Mouse (Mus musculus): ENCODE results near the gene Vgf. TPM values are rescaled to one million over a fixed set of nuclear protein-coding genes. Genes with fewer than 3 reads are reported as not detected.

The Vgf gene
- polyA plus RNA-seq, 1 experiment from 2014 or later, result not detected

MicroRNAs within 50 kb of the gene (microRNA counts, 519-probe panel; counts per million panel counts)
- microRNA mmu-miR-702, result not detected

Small RNA genes lying within 50 kb of the gene (microRNA-seq; reads per million reads assigned to microRNA genes)
- gene Mir702, result 17.3 reads per million, percentile 33 among the genes with 10 or more reads in this experiment

Other genes with a start within 250 kb of the Vgf start
- 0.85 and 0.93 TPM in 2 replicates for gene Col26a1, start 143.2 kb upstream of the Vgf start, polyA plus RNA-seq (2015; fragmentation: Nextera tagmentation; extraction: Ambion mirVana)
- 7.5 and 9.0 TPM in 2 replicates for gene Ift22, start 118.2 kb upstream of the Vgf start, polyA plus RNA-seq (2015; fragmentation: Nextera tagmentation; extraction: Ambion mirVana)
- gene Fis1, start 73.1 kb upstream of the Vgf start, polyA plus RNA-seq (2015; fragmentation: Nextera tagmentation; extraction: Ambion mirVana), result 190 and 201 TPM in 2 replicates
- gene Cldn15, start 59.8 kb upstream of the Vgf start, polyA plus RNA-seq (2015; fragmentation: Nextera tagmentation; extraction: Ambion mirVana), result 5.9 and 8.1 TPM in 2 replicates
- 15.3 and 19.0 TPM in 2 replicates for gene Plod3, start 39.4 kb upstream of the Vgf start, polyA plus RNA-seq (2015; fragmentation: Nextera tagmentation; extraction: Ambion mirVana)
- gene Znhit1, start 38.4 kb upstream of the Vgf start, polyA plus RNA-seq (2015; fragmentation: Nextera tagmentation; extraction: Ambion mirVana), result 50.6 and 53.4 TPM in 2 replicates
- 74.7 and 77.6 TPM in 2 replicates for gene Ap1s1, start 19.7 kb downstream of the Vgf start, polyA plus RNA-seq (2015; fragmentation: Nextera tagmentation; extraction: Ambion mirVana)
- gene Serpine1, start 45.9 kb downstream of the Vgf start, polyA plus RNA-seq (2015; fragmentation: Nextera tagmentation; extraction: Ambion mirVana), result 0.06 and 0.20 TPM in 2 replicates
- gene Trim56, start 89.8 kb downstream of the Vgf start, polyA plus RNA-seq (2015; fragmentation: Nextera tagmentation; extraction: Ambion mirVana), result 11.1 and 15.6 TPM in 2 replicates
- not detected in 2 replicates for gene Muc3, start 122.9 kb downstream of the Vgf start, polyA plus RNA-seq (2015; fragmentation: Nextera tagmentation; extraction: Ambion mirVana)
- 0.05 TPM in 1 of 2 replicates, not detected in the other for gene Muc3a, start 186.0 kb downstream of the Vgf start, polyA plus RNA-seq (2015; fragmentation: Nextera tagmentation; extraction: Ambion mirVana)

Data from liver, embryonic 15.5 days (tissue).